Mouse (Mus musculus) bone marrow, adult 2 months (tissue): ENCODE results near the gene Taf1b.

Experiments
- CTCF ChIP-seq: fragments of 200-500 bp; IDR thresholded peaks from 2 replicates; pipeline ENCODE4 v1.5.1; 2011; ENCODE audit warnings: low read length, control low read depth; ENCODE audit not compliant: control insufficient read depth, insufficient read depth
- POLR2A ChIP-seq: fragments of 200-500 bp; IDR thresholded peaks from 2 replicates; pipeline ENCODE4 v1.6.1; 2011; ENCODE audit warnings: low read depth, mild to moderate bottlenecking, control low read depth, low read length, borderline replicate concordance; ENCODE audit not compliant: control insufficient read depth

GRCm38 (mm10) chr12:24599366-24599895, 101.3 kb downstream of the Taf1b start:
- TF ChIP-seq POLR2A (no peak), CTCF (no peak)
